7 mouse cellular contexts compared by ENCODE assay signal in the genomic region with DNA sequence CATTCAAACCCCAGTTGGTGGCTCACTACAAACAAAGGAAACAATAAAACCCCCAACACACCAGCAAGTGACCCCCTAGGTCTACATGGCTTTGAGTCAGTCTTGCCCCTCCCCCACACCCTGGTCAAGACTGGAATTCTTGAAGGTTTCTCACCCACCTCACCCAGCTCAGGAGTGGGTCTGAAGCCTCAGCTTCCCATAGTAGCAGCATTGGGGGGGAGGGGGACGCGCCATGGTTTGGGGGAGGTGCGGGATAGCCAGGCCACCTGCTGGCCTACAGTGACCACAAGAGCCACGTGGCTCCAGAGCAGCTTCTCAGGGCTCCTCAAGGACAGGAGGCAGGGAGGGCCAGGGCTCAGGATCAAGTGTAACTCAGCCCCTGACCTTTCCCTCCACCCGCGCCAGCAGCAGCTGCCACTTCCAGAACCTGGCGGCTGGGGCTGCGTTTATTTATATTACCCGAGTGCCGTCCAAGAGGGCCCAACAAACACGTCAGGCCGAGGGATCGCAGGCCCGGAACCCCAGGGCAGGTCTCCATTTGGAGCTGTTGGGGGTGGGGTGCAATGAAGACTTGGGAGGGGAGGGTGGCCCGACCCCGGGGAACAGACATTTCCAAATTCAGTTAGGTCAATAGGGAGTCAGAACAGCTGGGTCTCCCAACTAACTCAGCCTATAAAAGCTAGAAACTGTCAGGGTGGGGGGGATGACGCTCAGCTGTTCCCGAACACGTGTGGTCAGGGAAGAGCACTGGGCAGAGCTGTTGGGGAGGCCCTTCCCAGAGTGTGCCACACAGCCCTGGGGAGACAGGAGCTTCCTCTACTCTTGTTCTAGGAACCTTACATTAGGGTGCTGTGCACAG. TPM values are rescaled to one million over a fixed set of nuclear protein-coding genes. Genes with fewer than 3 reads are reported as not detected.
DNase-seq lines count a peak whose midpoint lies in the region; ATAC-seq and TF ChIP-seq lines count a peak whose summit lies in the region.

No protein-coding gene starts in this region.

- DNase-seq in adrenal gland, postnatal 10 days = peak; percentile 83
- DNase-seq in embryo, embryonic 9.5 days (ENCODE audit: extremely low spot score) = peak; percentile 75
- DNase-seq in heart, embryonic 10.5 days (ENCODE audit: low spot score) = no peak
- DNase-seq in kidney, adult 9 months = peak; percentile 56
- DNase-seq in left cerebral cortex, postnatal 4 days = no peak

- TF ChIP-seq CTCF in small intestine, adult 2 months (IDR thresholded peaks at IDR 0.05; ENCODE audit: extremely low read depth, insufficient read length, insufficient replicate concordance, low read depth, low read length) = no peak

- peaks cover 100% of the 10 kb centered on the region for H3K4me1 ChIP-seq in heart, embryonic 10.5 days
- H3K4me1 ChIP-seq in lung, embryonic 16.5 days (replicated peaks; ENCODE audit: control insufficient read depth, insufficient read depth, low read length) = peaks cover 75% of the 10 kb centered on the region
- H3K4me1 ChIP-seq in small intestine, adult 2 months (ENCODE audit: control insufficient read depth, insufficient read depth, insufficient read length, low read length) = peaks cover 11% of the 10 kb centered on the region

- H3K27ac ChIP-seq in heart, embryonic 10.5 days = peak overlapping the region; percentile 83
- H3K27ac ChIP-seq in lung, embryonic 16.5 days (ENCODE audit: low read length) = peak overlapping the region; percentile 91
- peak overlapping the region; percentile 46; the same call in 1 of the 2 replicates for H3K27ac ChIP-seq in small intestine, adult 2 months (ENCODE audit: insufficient read depth, low read depth, low read length)

- H3K4me2 ChIP-seq in lung, embryonic 16.5 days (ENCODE audit: low read depth, low read length) = peak overlapping the region; percentile 57

- no peak for TF ChIP-seq POLR2A in small intestine, adult 2 months (IDR thresholded peaks at IDR 0.05; ENCODE audit: low read depth, low read length)

- intact Hi-C loops in left cerebral cortex, postnatal 4 days (cut with DNase I) = loop anchor here (10.0 kb wide), 1 partner anchor 208 kb away; no protein-coding TSS in a partner anchor

- peaks cover 35% of the 10 kb centered on the region for H3K36me3 ChIP-seq in heart, embryonic 10.5 days
- H3K36me3 ChIP-seq in lung, embryonic 16.5 days (ENCODE audit: control insufficient read depth, insufficient read depth, low read length) = peaks cover 7% of the 10 kb centered on the region
- H3K36me3 ChIP-seq in small intestine, adult 2 months (ENCODE audit: control insufficient read depth, insufficient read depth, low read length) = peaks cover 5% of the 10 kb centered on the region

- H3K27me3 ChIP-seq in heart, embryonic 10.5 days (ENCODE audit: insufficient read depth, poor library complexity, severe bottlenecking) = peaks cover 8% of the 10 kb centered on the region; the same call in 1 of the 2 replicates
- H3K27me3 ChIP-seq in lung, embryonic 16.5 days (ENCODE audit: control insufficient read depth, insufficient read depth, low read depth, low read length) = no peaks in the 10 kb centered on the region
- no peaks in the 10 kb centered on the region for H3K27me3 ChIP-seq in small intestine, adult 2 months (ENCODE audit: control insufficient read depth, insufficient read depth, low read length)

- 10% methylated on average over 19 of the region's 19 CpGs for WGBS in heart, embryonic 10.5 days
- 6% methylated on average over 19 of the region's 19 CpGs for WGBS in lung, embryonic 16.5 days
- WGBS in small intestine, adult 2 months = 67% methylated on average over 19 of the region's 19 CpGs

- peak; percentile 51 for ATAC-seq in lung, embryonic 16.5 days (ENCODE audit: low read depth)

- peak overlapping the region; percentile 57 for H3K4me3 ChIP-seq in heart, embryonic 10.5 days
- peak overlapping the region; percentile 33 for H3K4me3 ChIP-seq in lung, embryonic 16.5 days (ENCODE audit: low read length)
- peak overlapping the region; percentile 43 for H3K4me3 ChIP-seq in small intestine, adult 2 months (ENCODE audit: low read depth, low read length)

- peak overlapping the region; percentile 48; the same call in 1 of the 2 replicates for H3K9ac ChIP-seq in lung, embryonic 16.5 days (ENCODE audit: low read length)

- no peaks in the 10 kb centered on the region for H3K9me3 ChIP-seq in heart, embryonic 10.5 days
- no peaks in the 10 kb centered on the region for H3K9me3 ChIP-seq in lung, embryonic 16.5 days (ENCODE audit: control insufficient read depth, low read length)

RNA-seq across cellular contexts. Expression of a gene that starts 53.9 kb away (rescaled TPM):
- 1 to 10 TPM; 4.3 TPM for total RNA-seq in adrenal gland, postnatal 10 days (2021)
- polyA plus RNA-seq in heart, embryonic 10.5 days (2016; fragmentation: Nextera tagmentation; extraction: Ambion mirVana) = 1.1 and 2.6 TPM in 2 replicates
- 6.7 and 6.8 TPM in 2 replicates for polyA plus RNA-seq in lung, embryonic 16.5 days (2015; fragmentation: Nextera tagmentation; extraction: Ambion mirVana)
- 4.0 and 4.5 TPM in 2 replicates for polyA plus RNA-seq in small intestine, adult 2 months (2012; rRNA removed)
- total RNA-seq in left cerebral cortex, postnatal 4 days (2021) = 1 to 10 TPM; 2.0 to 2.1 TPM

Comparison
In these comparisons a context has a peak if more than half of its experiments do, and no peak if none do; other contexts are left out.
1. DNase-seq: peak in adrenal gland, postnatal 10 days (single experiment), embryo, embryonic 9.5 days (single experiment) and kidney, adult 9 months (single experiment); none in heart, embryonic 10.5 days (single experiment) and left cerebral cortex, postnatal 4 days (single experiment).
2. Peak in every context shown above with its lines, with median percentiles within 50 percentile points of each other: H3K27ac ChIP-seq and H3K4me3 ChIP-seq.